Mouse (Mus musculus): Measurements from ENCODE around the gene Tmem8.

- no peak for TF ChIP-seq CTCF (conservative IDR thresholded peaks at IDR 0.05; ENCODE audit: low read length)
- no peak for TF ChIP-seq POU5F1 (IDR thresholded peaks at IDR 0.05; ENCODE audit: borderline replicate concordance, low read length)
Observed at GRCm38 (mm10) chr17:26123267-26123684, 10.2 kb downstream of the Tmem8 start, which contains the start of gene Mrpl28.
